Comparison of ENCODE assay signal across 15 mouse cellular contexts in the genomic region with DNA sequence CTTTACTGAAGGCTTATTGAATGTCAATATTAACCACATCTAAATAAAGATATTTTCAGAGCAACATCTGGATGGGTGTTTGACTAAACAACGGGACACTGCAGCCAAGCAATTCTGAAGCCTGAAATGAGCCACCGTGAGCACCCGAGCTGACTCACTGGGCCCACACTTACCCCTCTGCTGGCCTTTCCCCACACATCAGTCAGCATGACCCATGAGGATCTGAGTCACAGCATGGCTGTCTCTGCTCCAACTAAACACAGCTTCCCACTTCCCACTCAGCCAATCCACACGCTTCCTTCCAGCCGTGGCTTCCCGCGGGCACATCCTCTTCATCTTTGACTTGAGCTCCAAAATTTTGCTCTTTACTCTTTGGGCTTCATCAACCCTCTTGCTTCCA. TPM values are rescaled to one million over a fixed set of nuclear protein-coding genes. Genes with fewer than 3 reads are reported as not detected.
DNase-seq lines count a peak whose midpoint lies in the region; ATAC-seq lines count a peak whose summit lies in the region.
"Had no signal": no experiment of that assay in that cellular context is flagged by ENCODE, and none has a peak within 500 bp of the region (broad histone marks: within the 10 kb centered on the region; RNA-seq: fewer than 3 reads in every experiment).

No protein-coding gene starts in this region.

- no peaks in the 10 kb centered on the region for H3K9me3 ChIP-seq in heart, embryonic 15.5 days (replicated peaks)
- H3K9me3 ChIP-seq: limb, embryonic 15.5 days had no signal

- 71% methylated on average over 7 of the region's 7 CpGs for WGBS in heart, embryonic 15.5 days

- DNase-seq in 3134 (ENCODE audit: extremely low read depth, insufficient read length, low spot score): peak; percentile 73
- DNase-seq in 3T3-L1 (ENCODE audit: low read depth, low spot score): peak; percentile 92
- DNase-seq in adrenal gland, postnatal 36 days: peak; percentile 69 to 75
- DNase-seq in urinary bladder, adult 18-20 months (ENCODE audit: low spot score in 2 of 2): no peak
- DNase-seq in ovary, postnatal 10 days (ENCODE audit: low spot score): no peak
- no peak for DNase-seq in layer of hippocampus, postnatal 10 days (ENCODE audit: low spot score in 2 of 2)
- DNase-seq: cerebellum, postnatal 36 days; thymus, postnatal 25 days had no signal

- no peaks in the 10 kb centered on the region for H3K27me3 ChIP-seq in heart, embryonic 15.5 days
- H3K27me3 ChIP-seq: limb, embryonic 15.5 days had no signal

- no peak for ATAC-seq in heart, embryonic 15.5 days (replicated peaks; ENCODE audit: insufficient number of reproducible peaks, insufficient read depth, low FRiP score, low read depth)
- ATAC-seq: hindbrain, postnatal 0 days had no signal

- H3K9ac ChIP-seq in heart, embryonic 15.5 days: no peak overlapping the region
- H3K9ac ChIP-seq: limb, embryonic 15.5 days had no signal

- H3K36me3 ChIP-seq in heart, embryonic 15.5 days: no peaks in the 10 kb centered on the region
- H3K36me3 ChIP-seq: limb, embryonic 15.5 days had no signal

- H3K4me3 ChIP-seq in heart, embryonic 15.5 days: no peak overlapping the region
- H3K4me3 ChIP-seq: limb, embryonic 15.5 days had no signal

- peak overlapping the region; percentile 91 for H3K27ac ChIP-seq in heart, embryonic 15.5 days
- H3K27ac ChIP-seq: hindbrain, postnatal 0 days; kidney, postnatal 0 days; limb, embryonic 15.5 days had no signal

- peaks cover 38% of the 10 kb centered on the region for H3K4me1 ChIP-seq in heart, embryonic 15.5 days (replicated peaks)
- H3K4me1 ChIP-seq: limb, embryonic 15.5 days had no signal

- no peak overlapping the region for H3K4me2 ChIP-seq in heart, embryonic 15.5 days
- H3K4me2 ChIP-seq: limb, embryonic 15.5 days had no signal

RNA-seq across cellular contexts. Expression of a gene that starts 4.2 kb away (rescaled TPM):
- total RNA-seq in adrenal gland, postnatal 36 days (2021): not detected
- not detected in 2 replicates for polyA plus RNA-seq in heart, embryonic 15.5 days (2015; fragmentation: Nextera tagmentation; extraction: Ambion mirVana)
- not detected for total RNA-seq in layer of hippocampus, postnatal 10 days (2021)
- total RNA-seq: hindbrain, postnatal 0 days; layer of hippocampus, postnatal 14 days; monocyte, adult 5-6 weeks had no signal
- polyA plus RNA-seq: embryonic facial prominence, embryonic 14.5 days; hindbrain, postnatal 0 days; limb, embryonic 15.5 days had no signal

RNA-seq across cellular contexts. Expression of a gene that starts 25.5 kb away (rescaled TPM):
- not detected for total RNA-seq in adrenal gland, postnatal 36 days (2021)
- not detected in 2 replicates for polyA plus RNA-seq in heart, embryonic 15.5 days (2015; fragmentation: Nextera tagmentation; extraction: Ambion mirVana)
- not detected for total RNA-seq in layer of hippocampus, postnatal 10 days (2021)
- total RNA-seq: hindbrain, postnatal 0 days; layer of hippocampus, postnatal 14 days; monocyte, adult 5-6 weeks had no signal
- polyA plus RNA-seq: embryonic facial prominence, embryonic 14.5 days; hindbrain, postnatal 0 days; limb, embryonic 15.5 days had no signal

Comparison
In these comparisons a context has a peak if more than half of its experiments do, and no peak if none do; other contexts are left out.
1. DNase-seq: peak in 3134 (single experiment), 3T3-L1 (single experiment) and adrenal gland, postnatal 36 days (2 of 2); none in urinary bladder, adult 18-20 months (0 of 2), ovary, postnatal 10 days (single experiment) and layer of hippocampus, postnatal 10 days (0 of 2).